Mouse (Mus musculus): Measurements from ENCODE around the gene Naa40.

GRCm38 (mm10) chr19:7234537-7235221, 6.3 kb downstream of the Naa40 start:
- peak; percentile 77 for TF ChIP-seq CTCF (IDR thresholded peaks at IDR 0.05; ENCODE audit: low read depth)
- no peak for TF ChIP-seq EP300 (IDR thresholded peaks at IDR 0.05; ENCODE audit: low read depth)
